Mouse (Mus musculus): Measurements from ENCODE around the gene Sugp2.

Sugp2 gene

GRCm38 (mm10) chr8:70257456-70257855 is 23.4 kb downstream of the Sugp2 start:
- ChIA-PET POLR2A (interaction anchor here in 2 of 4 experiments (0.9 to 2.8 kb wide), 12 partner anchors 9 to 45 kb away, joined by 3 to 9 read pairs (median 4); no protein-coding TSS in a partner anchor), CTCF (interaction anchor here in 2 of 4 experiments (0.6 to 2.1 kb wide), 4 partner anchors 12 to 262 kb away, joined by 3 to 7 read pairs (median 3); no protein-coding TSS in a partner anchor)

DNA sequence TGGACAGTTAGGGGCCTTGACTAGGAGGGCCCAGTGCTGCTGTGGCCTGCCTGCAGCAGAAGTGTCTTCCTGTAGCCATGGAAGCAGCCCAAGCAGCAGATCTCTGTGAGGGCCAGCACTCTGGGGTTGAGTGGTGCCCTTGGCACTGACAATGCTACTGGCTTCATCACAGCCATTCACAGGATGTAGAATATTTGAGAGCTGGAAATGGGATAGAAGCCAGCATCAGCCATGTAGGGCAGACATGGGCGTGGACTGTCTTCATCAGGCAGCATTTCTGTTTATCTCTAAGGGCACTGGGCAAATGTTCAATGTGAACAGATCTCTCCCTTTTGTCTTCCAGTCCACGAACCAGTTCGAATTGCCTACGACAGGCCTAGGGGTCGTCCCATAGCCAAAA is 24.6 kb downstream of the Sugp2 start:
- POLR2A ChIA-PET = interaction anchor here in 3 of 4 experiments (0.5 to 2.8 kb wide), 11 partner anchors 8 to 512 kb away, joined by 3 to 9 read pairs (median 3); no protein-coding TSS in a partner anchor
- CTCF ChIA-PET = interaction anchor here in 2 of 4 experiments (0.5 to 2.1 kb wide), 6 partner anchors 11 to 1050 kb away, joined by 3 to 7 read pairs (median 4); partner anchors contain the start of gene Zfp930 (in 1 of the 2)

GRCm38 (mm10) chr8:70259043-70259442 is 25.0 kb downstream of the Sugp2 start:
- CTCF ChIA-PET = interaction anchor here in 1 of 4 experiments (0.8 to 2.1 kb wide), 3 partner anchors 10 to 72 kb away, joined by 3 to 7 read pairs (median 4); no protein-coding TSS in a partner anchor
- POLR2A ChIA-PET = interaction anchor here in 3 of 4 experiments (0.7 to 2.8 kb wide), 8 partner anchors 10 to 93 kb away, joined by 3 to 9 read pairs (median 4); no protein-coding TSS in a partner anchor

GRCm38 (mm10) chr8:70267674-70268073 is 33.6 kb downstream of the Sugp2 start:
- ChIA-PET POLR2A (interaction anchor here in 2 of 4 experiments (0.7 to 6.6 kb wide), 11 partner anchors 10 to 258 kb away, joined by 3 to 118 read pairs (median 4); partner anchors contain the start of genes Homer3 (in 1 of the 2) and Tmem161a (in 1 of the 2)), CTCF (interaction anchor here (0.7 to 3.5 kb wide), 7 partner anchors 11 to 314 kb away, joined by 3 to 15 read pairs (median 3); partner anchors contain the start of gene Homer3 (in 2 of the 4))

DNA sequence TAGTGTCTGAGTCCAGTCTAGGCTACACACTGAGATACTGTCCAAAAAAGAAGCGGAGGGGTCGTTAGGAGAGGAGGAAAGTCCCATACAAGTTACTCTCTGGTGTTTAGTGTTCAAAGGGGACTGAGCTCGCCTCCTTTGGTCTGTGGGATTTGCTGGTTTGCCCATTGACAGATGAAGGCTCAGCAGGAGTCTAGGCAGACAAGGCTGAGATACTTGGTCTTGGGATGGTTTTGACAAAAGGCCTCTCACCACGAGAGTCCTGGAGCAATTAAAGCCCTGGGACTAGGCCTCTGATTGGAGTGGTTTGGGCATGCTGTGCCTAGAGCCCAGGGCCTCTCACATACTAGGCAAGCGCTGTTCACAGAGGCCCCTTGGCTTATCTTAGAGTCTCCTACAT is 34.3 kb downstream of the Sugp2 start:
- ChIA-PET CTCF (interaction anchor here (0.7 to 3.5 kb wide), 14 partner anchors 10 to 313 kb away, joined by 3 to 15 read pairs (median 4); partner anchors contain the start of gene Homer3 (in 4 of the 4)), POLR2A (interaction anchor here in 3 of 4 experiments (0.8 to 7.0 kb wide), 13 partner anchors 10 to 96 kb away, joined by 3 to 118 read pairs (median 5); partner anchors contain the start of genes Homer3 (in 2 of the 3) and Tmem161a (in 1 of the 3))

GRCm38 (mm10) chr8:70268799-70269565 is 35.0 kb downstream of the Sugp2 start:
- ChIA-PET CTCF (interaction anchor here (0.6 to 3.5 kb wide), 36 partner anchors 8 to 432 kb away, joined by 3 to 15 read pairs (median 4); partner anchors contain the start of gene Homer3 (in 4 of the 4)), POLR2A (interaction anchor here (0.6 to 7.0 kb wide), 30 partner anchors 11 to 292 kb away, joined by 3 to 118 read pairs (median 4); partner anchors contain the start of genes Homer3 (in 2 of the 4), Slc25a42 (in 2 of the 4), Upf1 (in 2 of the 4) and Tmem161a (in 1 of the 4))

DNA sequence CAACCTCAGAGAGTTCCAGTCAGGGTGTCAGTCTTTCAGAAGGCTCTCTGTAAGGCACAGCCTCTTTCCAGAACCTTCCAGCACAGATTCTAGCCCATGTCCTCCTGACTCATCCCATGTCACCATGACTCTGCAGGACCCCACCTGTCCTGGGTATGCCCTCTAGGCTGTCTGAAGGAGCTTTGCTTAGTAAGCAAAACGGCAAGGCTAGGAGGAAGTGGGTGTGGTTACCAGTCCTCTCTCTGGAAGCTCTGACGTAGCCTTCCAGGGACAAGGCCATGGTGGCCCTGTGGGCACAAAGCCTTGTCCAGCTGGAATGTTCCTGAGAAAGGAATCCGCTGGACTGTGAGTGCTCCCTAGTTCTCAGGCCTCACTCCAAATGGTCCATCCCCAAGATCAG is 38.9 kb downstream of the Sugp2 start:
- ChIA-PET POLR2A (interaction anchor here (0.5 to 7.0 kb wide), 39 partner anchors 8 to 426 kb away, joined by 3 to 88 read pairs (median 4); partner anchors contain the start of genes Homer3 (in 3 of the 4), Jund (in 2 of the 4), Slc25a42 (in 2 of the 4) and Upf1 (in 2 of the 4)), CTCF (interaction anchor here in 3 of 4 experiments (0.5 to 1.7 kb wide), 5 partner anchors 9 to 88 kb away, joined by 3 to 7 read pairs (median 3); partner anchors contain the start of gene Homer3 (in 1 of the 3))

DNA sequence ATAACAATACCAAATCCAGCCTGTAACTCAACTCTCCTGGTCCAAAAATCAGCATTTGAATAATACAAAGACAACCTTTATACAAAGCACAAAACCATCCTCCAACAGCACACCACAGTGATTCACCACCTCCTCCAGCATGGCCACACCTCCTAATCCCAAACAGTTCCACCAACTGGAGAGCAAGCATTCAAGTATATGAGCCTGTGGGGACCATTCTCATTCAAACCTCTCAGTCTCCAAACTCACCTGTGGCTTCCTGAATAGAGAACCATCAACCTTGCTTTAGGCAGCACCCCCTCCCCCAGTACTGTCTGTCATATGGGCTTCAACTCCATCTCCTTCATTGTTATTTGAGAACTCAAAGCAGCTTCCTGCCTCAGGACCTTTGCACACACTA is 40.3 kb downstream of the Sugp2 start:
- POLR2A ChIA-PET = interaction anchor here in 3 of 4 experiments (0.6 to 7.0 kb wide), 25 partner anchors 7 to 427 kb away, joined by 3 to 88 read pairs (median 4); partner anchors contain the start of genes Homer3 (in 3 of the 3), Jund (in 1 of the 3), Klhl26 (in 1 of the 3) and Slc25a42 (in 1 of the 3)
- CTCF ChIA-PET = interaction anchor here in 3 of 4 experiments (0.6 to 1.7 kb wide), 5 partner anchors 8 to 373 kb away, joined by 3 to 9 read pairs (median 4); partner anchors contain the start of gene Homer3 (in 1 of the 3)

- CTCF ChIA-PET = interaction anchor here in 1 of 4 experiments (0.6 kb wide), 1 partner anchor 575 kb away, joined by 4 read pairs; no protein-coding TSS in a partner anchor
- POLR2A ChIA-PET = interaction anchor here in 2 of 4 experiments (0.6 to 14.3 kb wide), 7 partner anchors 7 to 64 kb away, joined by 3 to 118 read pairs (median 3); partner anchors contain the start of gene Slc25a42 (in 1 of the 2)
Observed at GRCm38 (mm10) chr8:70276476-70276875, 42.5 kb downstream of the Sugp2 start.

GRCm38 (mm10) chr8:70278175-70278574 is 44.1 kb downstream of the Sugp2 start:
- POLR2A ChIA-PET = interaction anchor here in 2 of 4 experiments (0.5 to 14.3 kb wide), 11 partner anchors 9 to 261 kb away, joined by 3 to 118 read pairs (median 4); partner anchors contain the start of gene Ell (in 1 of the 2)
- CTCF ChIA-PET = interaction anchor here in 2 of 4 experiments (0.7 to 1.1 kb wide), 4 partner anchors 9 to 33 kb away, joined by 3 to 6 read pairs (median 3); no protein-coding TSS in a partner anchor

GRCm38 (mm10) chr8:70279266-70279665 is 45.2 kb downstream of the Sugp2 start:
- ChIA-PET POLR2A (interaction anchor here in 2 of 4 experiments (0.9 to 14.3 kb wide), 10 partner anchors 8 to 52 kb away, joined by 3 to 118 read pairs (median 4); no protein-coding TSS in a partner anchor), CTCF (interaction anchor here in 2 of 4 experiments (1.0 to 1.5 kb wide), 2 partner anchors 9 to 10 kb away, joined by 3 to 5 read pairs; no protein-coding TSS in a partner anchor)

DNA sequence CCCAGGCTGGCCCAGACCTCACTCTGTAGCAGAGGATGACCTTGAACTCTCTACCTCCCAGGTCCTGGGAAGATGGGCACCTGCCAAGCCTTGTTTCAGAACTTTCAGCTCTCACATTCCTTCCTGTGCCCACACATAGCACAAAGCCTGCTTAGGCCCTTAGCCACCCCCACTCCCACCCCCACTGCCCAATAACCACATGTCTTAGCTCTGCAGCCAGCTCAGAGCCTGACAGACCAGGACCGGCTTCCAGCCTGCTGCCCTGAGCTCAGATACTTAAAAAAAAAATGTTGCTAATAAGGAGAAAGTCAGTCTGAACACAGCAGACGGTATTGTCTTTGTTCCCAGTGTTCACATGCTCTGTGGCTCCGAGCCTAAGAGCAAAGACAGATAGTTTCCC is 47.0 kb downstream of the Sugp2 start:
- ChIA-PET POLR2A (interaction anchor here in 3 of 4 experiments (0.5 to 14.3 kb wide), 14 partner anchors 8 to 1219 kb away, joined by 3 to 118 read pairs (median 3); partner anchors contain the start of genes Ell (in 1 of the 3) and Slc25a42 (in 1 of the 3)), CTCF (interaction anchor here in 3 of 4 experiments (0.6 to 3.0 kb wide), 5 partner anchors 11 to 396 kb away, joined by 3 to 12 read pairs (median 4); no protein-coding TSS in a partner anchor)

- ChIA-PET POLR2A (interaction anchor here (0.6 to 14.3 kb wide), 41 partner anchors 9 to 619 kb away, joined by 3 to 118 read pairs (median 4); partner anchors contain the start of genes Slc25a42 (in 2 of the 4), Upf1 (in 2 of the 4), Rex1bd (in 1 of the 4) and Tm6sf2 (in 1 of the 4)), CTCF (interaction anchor here (0.6 to 3.0 kb wide), 29 partner anchors 9 to 1049 kb away, joined by 3 to 15 read pairs (median 4); partner anchors contain the start of genes Cers1 (in 1 of the 4), Comp (in 1 of the 4), Cope (in 1 of the 4) and Ddx49 (in 1 of the 4))
Observed at GRCm38 (mm10) chr8:70282603-70283135, 48.6 kb downstream of the Sugp2 start, which contains the start of gene Homer3. TSS of gene Homer3 (plus strand) at chr8:70282827.

- ChIA-PET CTCF (interaction anchor here (0.6 to 3.0 kb wide), 39 partner anchors 9 to 1451 kb away, joined by 3 to 15 read pairs (median 4); partner anchors contain the start of genes Slc25a42 (in 2 of the 4), Cers1 (in 1 of the 4), Comp (in 1 of the 4) and Cope (in 1 of the 4)), POLR2A (interaction anchor here (0.6 to 14.3 kb wide), 47 partner anchors 10 to 619 kb away, joined by 3 to 118 read pairs (median 4); partner anchors contain the start of genes Slc25a42 (in 2 of the 4), Upf1 (in 2 of the 4), Rex1bd (in 1 of the 4) and Tm6sf2 (in 1 of the 4))
Observed at GRCm38 (mm10) chr8:70283136-70284077, 49.4 kb downstream of the Sugp2 start.

DNA sequence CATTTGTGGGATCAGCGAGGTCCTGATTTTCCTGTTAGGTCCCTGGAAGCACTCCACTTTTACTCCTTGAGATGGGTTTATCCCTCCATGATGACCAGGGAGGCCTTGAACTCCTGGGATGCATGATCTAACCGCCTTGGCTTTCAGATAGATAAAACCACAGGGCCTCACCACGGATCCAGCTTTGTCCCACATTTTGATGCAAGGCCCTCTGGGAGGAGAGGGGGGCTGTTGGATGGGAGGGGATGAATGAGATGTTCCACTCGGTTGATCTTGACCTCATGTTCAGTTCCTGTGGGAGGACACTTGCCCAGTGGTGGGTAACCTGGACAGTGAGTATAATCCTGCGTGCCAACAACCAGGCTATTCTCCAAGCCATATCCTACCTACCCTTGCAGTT is 50.4 kb downstream of the Sugp2 start:
- CTCF ChIA-PET = interaction anchor here in 1 of 4 experiments (0.6 to 2.3 kb wide), 4 partner anchors 13 to 47 kb away, joined by 3 to 15 read pairs (median 6); no protein-coding TSS in a partner anchor

More for the DNA sequence above, 50.4 kb downstream of the Sugp2 start:
- POLR2A ChIA-PET = interaction anchor here in 3 of 4 experiments (0.6 to 14.3 kb wide), 10 partner anchors 9 to 182 kb away, joined by 3 to 118 read pairs (median 8); partner anchors contain the start of gene Slc25a42 (in 1 of the 3)

All from embryonic stem cell, embryonic (primary cell).